In genomic region chr4:141283176-141283878, GRCm38 (mm10) we compare ENCODE assay signal across 22 mouse cellular contexts. TPM values are rescaled to one million over a fixed set of nuclear protein-coding genes. Genes with fewer than 3 reads are reported as not detected.
DNase-seq lines count a peak whose midpoint lies in the region; ATAC-seq lines count a peak whose summit lies in the region.
"Had no signal": no experiment of that assay in that cellular context is flagged by ENCODE, and none has a peak within 500 bp of the region (broad histone marks: within the 10 kb centered on the region; RNA-seq: fewer than 3 reads in every experiment).

No protein-coding gene starts in this region.

- peak overlapping the region; percentile 22; the same call in 1 of the 2 replicates for H3K9ac ChIP-seq in heart, embryonic 16.5 days (ENCODE audit: low read length)
- H3K9ac ChIP-seq in midbrain, embryonic 12.5 days (replicated peaks), result no peak overlapping the region
- H3K9ac ChIP-seq in midbrain, embryonic 13.5 days (replicated peaks), result no peak overlapping the region
- H3K9ac ChIP-seq in liver, embryonic 11.5 days (ENCODE audit: low read depth, low read length), result no peak overlapping the region
- H3K9ac ChIP-seq: embryonic facial prominence, embryonic 15.5 days; limb, embryonic 13.5 days; liver, embryonic 15.5 days had no signal

- no peak for DNase-seq in heart, postnatal 14 days
- DNase-seq in R1 (ENCODE audit: low read depth, low spot score), result peak; percentile 71
- DNase-seq in adrenal gland, postnatal 25 days, result peak; percentile 71
- DNase-seq in spleen, adult 12 weeks (ENCODE audit: low spot score), result no peak
- DNase-seq in liver, embryonic 11.5 days (ENCODE audit: low spot score), result no peak
- DNase-seq: cerebellum, adult 11 months; cerebellum, postnatal 14 days; gastrocnemius, postnatal 36 days; kidney, adult 2 months; kidney, postnatal 36 days; layer of hippocampus, adult 9-11 months; spleen, adult 18-20 months; thymus, postnatal 36 days had no signal

- ATAC-seq in heart, embryonic 16.5 days (replicated peaks; ENCODE audit: extremely low read depth, insufficient read depth, low FRiP score), result 0 out of 2 replicates have a peak, but pooled peaks have one; percentile 26
- no peak for ATAC-seq in midbrain, embryonic 12.5 days (ENCODE audit: low FRiP score, low read depth)
- ATAC-seq in midbrain, embryonic 13.5 days, result no peak
- no peak for ATAC-seq in liver, embryonic 11.5 days (replicated peaks; ENCODE audit: low FRiP score)
- ATAC-seq: hindbrain, postnatal 0 days had no signal

- H3K4me1 ChIP-seq in heart, embryonic 16.5 days (ENCODE audit: control insufficient read depth, insufficient read depth, low read length), result peaks cover 36% of the 10 kb centered on the region
- H3K4me1 ChIP-seq in midbrain, embryonic 12.5 days, result peaks cover 44% of the 10 kb centered on the region
- peaks cover 46% of the 10 kb centered on the region for H3K4me1 ChIP-seq in midbrain, embryonic 13.5 days (replicated peaks)
- peaks cover 38% of the 10 kb centered on the region for H3K4me1 ChIP-seq in liver, embryonic 11.5 days (replicated peaks; ENCODE audit: control insufficient read depth, insufficient read depth, low read length)

- intact Hi-C loops in heart, postnatal 14 days (cut with DNase I), result no loop called here

- H3K36me3 ChIP-seq in heart, embryonic 16.5 days (ENCODE audit: control insufficient read depth, insufficient read depth), result no peaks in the 10 kb centered on the region
- H3K36me3 ChIP-seq in midbrain, embryonic 12.5 days, result no peaks in the 10 kb centered on the region
- H3K36me3 ChIP-seq in midbrain, embryonic 13.5 days, result no peaks in the 10 kb centered on the region
- H3K36me3 ChIP-seq in liver, embryonic 11.5 days (ENCODE audit: control insufficient read depth, insufficient read depth, low read length), result no peaks in the 10 kb centered on the region
- H3K36me3 ChIP-seq: embryonic facial prominence, embryonic 15.5 days; heart, embryonic 15.5 days; limb, embryonic 13.5 days; liver, embryonic 15.5 days had no signal

- H3K4me2 ChIP-seq in heart, embryonic 16.5 days (ENCODE audit: low read depth, low read length), result no peak overlapping the region
- no peak overlapping the region for H3K4me2 ChIP-seq in midbrain, embryonic 12.5 days (replicated peaks)
- no peak overlapping the region for H3K4me2 ChIP-seq in midbrain, embryonic 13.5 days (replicated peaks)
- no peak overlapping the region for H3K4me2 ChIP-seq in liver, embryonic 11.5 days
- H3K4me2 ChIP-seq: embryonic facial prominence, embryonic 15.5 days; heart, embryonic 15.5 days; limb, embryonic 13.5 days; liver, embryonic 15.5 days had no signal

- peaks cover 7% of the 10 kb centered on the region for H3K27me3 ChIP-seq in heart, embryonic 16.5 days (ENCODE audit: control insufficient read depth, insufficient read depth, low read length)
- peaks cover 47% of the 10 kb centered on the region for H3K27me3 ChIP-seq in midbrain, embryonic 12.5 days
- H3K27me3 ChIP-seq in midbrain, embryonic 13.5 days, result peaks cover 25% of the 10 kb centered on the region
- H3K27me3 ChIP-seq in liver, embryonic 11.5 days (replicated peaks; ENCODE audit: control insufficient read depth, insufficient read depth, low read length), result peaks cover 33% of the 10 kb centered on the region

- H3K4me3 ChIP-seq in heart, embryonic 16.5 days (ENCODE audit: low read length), result no peak overlapping the region
- no peak overlapping the region for H3K4me3 ChIP-seq in midbrain, embryonic 12.5 days
- H3K4me3 ChIP-seq in midbrain, embryonic 13.5 days (replicated peaks), result no peak overlapping the region
- no peak overlapping the region for H3K4me3 ChIP-seq in liver, embryonic 11.5 days (ENCODE audit: low read depth, low read length)
- H3K4me3 ChIP-seq: embryonic facial prominence, embryonic 15.5 days; heart, embryonic 15.5 days; limb, embryonic 13.5 days; liver, embryonic 15.5 days had no signal

- 62% methylated on average over 10 of the region's 12 CpGs for WGBS in heart, embryonic 16.5 days
- 63% methylated on average over 12 of the region's 12 CpGs for WGBS in midbrain, embryonic 12.5 days
- WGBS in midbrain, embryonic 13.5 days, result 61% methylated on average over 12 of the region's 12 CpGs
- WGBS in liver, embryonic 11.5 days, result 66% methylated on average over 12 of the region's 12 CpGs

- H3K27ac ChIP-seq in heart, embryonic 16.5 days (ENCODE audit: low read length), result no peak overlapping the region
- 0 out of 2 replicates have a peak overlapping the region, but pooled peaks have one; percentile 8 for H3K27ac ChIP-seq in midbrain, embryonic 12.5 days (replicated peaks)
- no peak overlapping the region for H3K27ac ChIP-seq in midbrain, embryonic 13.5 days
- H3K27ac ChIP-seq in liver, embryonic 11.5 days (ENCODE audit: low read depth, low read length), result no peak overlapping the region
- H3K27ac ChIP-seq: embryonic facial prominence, embryonic 15.5 days; heart, embryonic 15.5 days; hindbrain, postnatal 0 days; limb, embryonic 13.5 days; liver, embryonic 15.5 days had no signal

- no peaks in the 10 kb centered on the region for H3K9me3 ChIP-seq in heart, embryonic 16.5 days (replicated peaks; ENCODE audit: control insufficient read depth, low read length)
- H3K9me3 ChIP-seq in midbrain, embryonic 12.5 days, result no peaks in the 10 kb centered on the region
- H3K9me3 ChIP-seq in midbrain, embryonic 13.5 days, result no peaks in the 10 kb centered on the region
- no peaks in the 10 kb centered on the region for H3K9me3 ChIP-seq in liver, embryonic 11.5 days (ENCODE audit: control insufficient read depth, low read length)
- H3K9me3 ChIP-seq: embryonic facial prominence, embryonic 15.5 days; heart, embryonic 15.5 days; limb, embryonic 13.5 days; liver, embryonic 15.5 days had no signal

RNA-seq across cellular contexts. Expression of gene Epha2, which starts 17.7 kb away (rescaled TPM):
- 3.1 and 3.9 TPM in 2 replicates for polyA plus RNA-seq in heart, embryonic 16.5 days (2015; fragmentation: Nextera tagmentation; extraction: Ambion mirVana)
- total RNA-seq in heart, postnatal 14 days (2021), result 1 to 10 TPM; 8.0 to 8.9 TPM
- 6.5 and 7.8 TPM in 2 replicates for polyA plus RNA-seq in midbrain, embryonic 12.5 days (2016; fragmentation: Nextera tagmentation; extraction: Ambion mirVana)
- polyA plus RNA-seq in midbrain, embryonic 13.5 days (2015; fragmentation: Nextera tagmentation; extraction: Ambion mirVana), result 3.5 and 4.7 TPM in 2 replicates
- 18.7 and 19.3 TPM in 2 replicates for total RNA-seq in adrenal gland, postnatal 25 days (2021)
- 2.5 and 2.9 TPM in 2 replicates for polyA plus RNA-seq in liver, embryonic 11.5 days (2014; fragmentation: Nextera tagmentation; extraction: Ambion mirVana)

RNA-seq across cellular contexts. Expression of gene Arhgef19, which starts 44.0 kb away (rescaled TPM):
- 2.3 and 4.0 TPM in 2 replicates for polyA plus RNA-seq in heart, embryonic 16.5 days (2015; fragmentation: Nextera tagmentation; extraction: Ambion mirVana)
- total RNA-seq in heart, postnatal 14 days (2021), result 10 to 100 TPM; 20.7 TPM
- polyA plus RNA-seq in midbrain, embryonic 12.5 days (2016; fragmentation: Nextera tagmentation; extraction: Ambion mirVana), result 2.1 and 2.7 TPM in 2 replicates
- 0.93 and 0.98 TPM in 2 replicates for polyA plus RNA-seq in midbrain, embryonic 13.5 days (2015; fragmentation: Nextera tagmentation; extraction: Ambion mirVana)
- 32.6 and 44.2 TPM in 2 replicates for total RNA-seq in adrenal gland, postnatal 25 days (2021)
- polyA plus RNA-seq in liver, embryonic 11.5 days (2014; fragmentation: Nextera tagmentation; extraction: Ambion mirVana), result 2.3 and 2.5 TPM in 2 replicates
- total RNA-seq: neutrophil, adult 5-6 weeks had no signal

Comparison
In these comparisons a context has a peak if more than half of its experiments do, and no peak if none do; other contexts are left out.
1. DNase-seq: peak in R1 (single experiment) and adrenal gland, postnatal 25 days (single experiment); none in heart, postnatal 14 days (0 of 2), spleen, adult 12 weeks (single experiment) and liver, embryonic 11.5 days (single experiment).